Mouse (Mus musculus): ENCODE measurements around the gene Dlg2. TPM values are rescaled to one million over a fixed set of nuclear protein-coding genes. Genes with fewer than 3 reads are reported as not detected.

Dlg2 gene
- polyA plus RNA-seq, 1 experiment from 2014 or later: 4.1 TPM

DNA sequence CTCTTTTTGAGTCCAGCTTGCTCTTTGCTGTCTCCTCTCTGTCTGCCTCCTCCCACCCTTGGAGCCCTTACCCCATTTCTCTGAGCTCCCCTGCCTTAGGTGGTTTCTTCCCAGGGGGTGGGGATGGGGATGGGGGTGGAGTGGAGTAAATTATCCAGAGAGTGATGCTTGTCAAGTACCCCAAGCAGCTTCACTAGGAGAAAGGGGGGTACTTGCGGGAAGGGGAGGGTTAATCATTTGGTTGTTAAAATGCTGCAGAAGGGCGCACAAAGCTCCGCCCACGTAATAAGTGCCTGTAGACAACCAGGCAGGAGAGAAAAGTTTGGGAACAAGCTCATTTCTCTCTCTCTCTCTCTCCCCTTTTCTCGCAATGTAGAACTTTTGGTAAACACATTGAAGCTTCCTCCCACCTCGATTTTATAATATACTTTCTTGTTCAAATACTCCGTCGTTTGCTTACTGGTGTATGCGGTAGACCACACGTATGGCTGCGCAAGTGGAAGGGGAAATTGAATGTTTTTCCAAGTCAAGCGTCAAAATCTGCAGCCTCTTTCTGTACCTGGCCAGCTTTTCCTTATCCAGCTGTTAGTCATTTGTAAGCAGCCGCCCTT, 410.0 kb downstream of the Dlg2 start:
- Histone ChIP-seq H3K9me3 (no peaks in the 10 kb centered on the region), H3K27me3 (replicated peaks) (no peaks in the 10 kb centered on the region), H3K4me1 (no peaks in the 10 kb centered on the region), H3K4me2 (peak overlapping the region; percentile 72), H3K27ac (no peak overlapping the region), H3K4me3 (replicated peaks) (peak overlapping the region; percentile 31), H3K9ac (no peak overlapping the region), H3K36me3 (no peaks in the 10 kb centered on the region)
- WGBS: under 1% methylated on average over 13 of the region's 13 CpGs
- no peak; the same call in 1 of the 2 replicates for ATAC-seq (ENCODE audit: insufficient read depth, low FRiP score, low read depth)

DNA sequence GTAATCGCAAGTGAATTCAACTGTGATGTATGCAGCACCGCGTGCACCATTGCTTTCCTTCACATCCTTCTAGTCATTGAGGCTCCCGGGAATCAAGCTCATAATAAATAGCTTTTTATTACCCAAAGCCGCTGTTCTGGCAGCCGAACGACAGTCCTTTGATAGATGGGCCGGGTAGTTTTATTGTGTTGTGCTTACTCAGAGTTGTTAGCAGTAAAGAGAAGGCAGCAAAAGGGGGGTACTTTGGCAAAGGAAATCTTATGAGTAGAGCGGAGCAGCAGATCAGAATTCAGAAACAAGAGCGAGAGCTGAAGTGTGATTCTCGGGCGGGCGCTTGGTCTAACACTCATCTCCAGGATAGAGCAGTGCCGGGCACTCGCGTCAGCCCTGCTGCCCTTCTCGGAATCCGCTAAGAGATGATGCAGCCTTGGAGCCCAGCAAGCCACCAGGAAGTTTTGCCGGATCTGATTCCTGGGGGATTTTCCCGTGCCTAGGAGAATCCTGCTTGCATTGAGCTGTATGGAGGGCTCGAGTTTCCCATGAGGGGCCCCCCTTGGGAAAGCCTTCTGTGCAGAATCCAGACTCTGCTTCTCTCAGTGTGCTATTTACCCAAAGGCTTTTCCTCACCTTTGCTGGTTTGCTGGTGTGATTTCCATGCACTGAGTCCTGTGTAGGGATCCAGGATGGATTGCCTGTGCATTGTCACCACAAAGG, 410.7 kb downstream of the Dlg2 start:
- no peak overlapping the region for H3K27ac ChIP-seq
- H3K4me1 ChIP-seq: no peaks in the 10 kb centered on the region
- peak overlapping the region; percentile 72 for H3K4me2 ChIP-seq
- H3K36me3 ChIP-seq: no peaks in the 10 kb centered on the region
- under 1% methylated on average over 21 of the region's 21 CpGs for WGBS
- H3K4me3 ChIP-seq (replicated peaks): peak overlapping the region; percentile 31
- no peak overlapping the region for H3K9ac ChIP-seq
- H3K27me3 ChIP-seq (replicated peaks): no peaks in the 10 kb centered on the region
- peak; percentile 7; the same call in 1 of the 2 replicates for ATAC-seq (ENCODE audit: insufficient read depth, low FRiP score, low read depth)
- no peaks in the 10 kb centered on the region for H3K9me3 ChIP-seq

DNA sequence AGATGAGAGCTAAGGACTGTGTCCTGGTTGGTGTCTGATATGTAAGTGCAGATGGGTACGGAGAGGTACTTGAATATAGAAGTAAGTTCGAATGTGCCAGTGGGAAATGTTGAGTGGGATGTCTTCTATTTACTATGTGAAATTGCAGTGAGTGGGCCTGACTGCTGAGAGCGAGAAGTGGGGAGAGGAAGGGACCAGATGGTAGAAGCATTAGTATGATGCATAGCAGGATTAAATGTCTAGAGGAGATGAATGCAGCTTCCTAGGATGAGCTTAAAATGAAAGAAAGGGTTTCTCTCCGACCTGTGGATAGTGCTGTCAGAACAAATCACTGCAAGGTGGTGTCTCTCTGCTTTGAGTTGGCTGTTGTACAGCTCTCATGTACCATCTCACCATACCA, 451.0 kb downstream of the Dlg2 start:
- 70% methylated on average over 4 of the region's 4 CpGs for WGBS
- no peak overlapping the region for H3K27ac ChIP-seq
- H3K4me3 ChIP-seq (replicated peaks): no peak overlapping the region
- H3K36me3 ChIP-seq: no peaks in the 10 kb centered on the region
- H3K27me3 ChIP-seq (replicated peaks): no peaks in the 10 kb centered on the region
- no peak overlapping the region for H3K9ac ChIP-seq
- no peaks in the 10 kb centered on the region for H3K9me3 ChIP-seq
- H3K4me1 ChIP-seq: no peaks in the 10 kb centered on the region
- no peak overlapping the region for H3K4me2 ChIP-seq
- no peak for ATAC-seq (ENCODE audit: insufficient read depth, low FRiP score, low read depth)

DNA sequence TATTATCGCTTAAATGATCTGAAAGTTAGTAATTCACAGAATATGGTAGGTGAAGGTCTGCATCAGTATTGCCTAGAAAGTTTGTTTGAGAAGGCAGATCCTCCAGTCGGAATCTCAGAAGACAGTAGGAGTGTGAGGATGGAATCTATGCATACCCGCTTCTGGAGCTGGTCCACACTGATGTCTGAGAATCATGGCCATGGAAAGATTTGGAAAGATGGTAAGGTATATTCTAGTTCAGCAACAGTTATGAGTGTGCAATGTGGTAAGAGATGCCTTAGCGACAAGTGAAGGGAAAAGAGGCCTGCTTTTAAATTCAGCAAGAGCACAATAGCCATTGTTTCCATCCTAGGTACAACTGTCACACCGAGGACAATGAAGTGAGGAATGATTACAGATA, 464.3 kb downstream of the Dlg2 start:
- no peak for ATAC-seq (ENCODE audit: insufficient read depth, low FRiP score, low read depth)
- Histone ChIP-seq H3K36me3 (no peaks in the 10 kb centered on the region), H3K9ac (no peak overlapping the region), H3K27ac (no peak overlapping the region), H3K4me1 (no peaks in the 10 kb centered on the region), H3K4me2 (no peak overlapping the region), H3K27me3 (replicated peaks) (no peaks in the 10 kb centered on the region), H3K4me3 (replicated peaks) (no peak overlapping the region), H3K9me3 (no peaks in the 10 kb centered on the region)
- WGBS: 80% methylated on average over 5 of the region's 5 CpGs

DNA sequence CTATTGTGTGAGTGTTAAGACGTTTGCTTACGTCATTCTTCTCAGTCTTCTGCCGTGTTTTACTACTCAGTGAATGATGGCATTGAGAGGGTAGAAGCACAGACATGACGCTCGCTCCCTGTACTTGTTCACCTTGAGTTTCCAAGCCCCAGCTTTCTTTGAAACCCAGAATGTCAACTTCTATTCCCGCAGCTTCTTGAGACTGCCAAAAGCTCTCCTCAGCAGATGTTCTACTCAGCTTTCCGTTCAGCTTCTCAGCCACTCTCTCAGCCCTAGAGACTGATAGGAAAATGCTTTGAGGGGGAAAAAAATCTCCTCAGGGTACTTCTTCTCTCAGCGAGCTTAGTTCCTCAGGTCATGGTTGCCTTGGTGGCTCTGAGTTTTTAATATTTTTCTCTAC, 470.6 kb downstream of the Dlg2 start:
- no peak overlapping the region for H3K4me2 ChIP-seq
- H3K9me3 ChIP-seq: no peaks in the 10 kb centered on the region
- ATAC-seq (ENCODE audit: insufficient read depth, low FRiP score, low read depth): no peak
- H3K27me3 ChIP-seq (replicated peaks): no peaks in the 10 kb centered on the region
- H3K36me3 ChIP-seq: no peaks in the 10 kb centered on the region
- 65% methylated on average over 8 of the region's 8 CpGs for WGBS
- no peak overlapping the region for H3K9ac ChIP-seq
- no peak overlapping the region for H3K27ac ChIP-seq
- no peak overlapping the region for H3K4me3 ChIP-seq (replicated peaks)
- H3K4me1 ChIP-seq: no peaks in the 10 kb centered on the region

DNA sequence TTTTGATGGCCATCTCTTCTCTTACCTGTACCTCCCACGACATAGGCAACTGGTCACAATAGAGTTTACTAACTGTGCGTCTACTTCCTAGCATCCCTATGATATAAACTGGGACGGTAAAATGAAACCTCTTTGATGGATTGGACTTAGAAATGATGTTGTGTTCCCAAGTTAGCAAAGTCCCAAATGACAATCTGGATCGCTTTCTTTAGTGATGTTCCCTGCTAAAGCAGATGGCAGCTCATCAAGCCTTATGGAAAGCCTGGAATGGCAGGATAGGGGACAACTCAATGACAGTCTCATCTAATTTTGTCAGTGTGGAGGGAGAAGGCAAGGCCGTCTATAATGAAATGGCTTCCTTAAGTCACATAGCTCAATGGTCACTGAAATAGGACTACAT, 472.7 kb downstream of the Dlg2 start:
- Histone ChIP-seq H3K4me3 (replicated peaks) (no peak overlapping the region), H3K9me3 (no peaks in the 10 kb centered on the region), H3K36me3 (no peaks in the 10 kb centered on the region), H3K4me2 (no peak overlapping the region), H3K27me3 (replicated peaks) (no peaks in the 10 kb centered on the region), H3K4me1 (no peaks in the 10 kb centered on the region), H3K9ac (no peak overlapping the region), H3K27ac (no peak overlapping the region)
- ATAC-seq (ENCODE audit: insufficient read depth, low FRiP score, low read depth): no peak
- WGBS: 91% methylated on average over 5 of the region's 5 CpGs

DNA sequence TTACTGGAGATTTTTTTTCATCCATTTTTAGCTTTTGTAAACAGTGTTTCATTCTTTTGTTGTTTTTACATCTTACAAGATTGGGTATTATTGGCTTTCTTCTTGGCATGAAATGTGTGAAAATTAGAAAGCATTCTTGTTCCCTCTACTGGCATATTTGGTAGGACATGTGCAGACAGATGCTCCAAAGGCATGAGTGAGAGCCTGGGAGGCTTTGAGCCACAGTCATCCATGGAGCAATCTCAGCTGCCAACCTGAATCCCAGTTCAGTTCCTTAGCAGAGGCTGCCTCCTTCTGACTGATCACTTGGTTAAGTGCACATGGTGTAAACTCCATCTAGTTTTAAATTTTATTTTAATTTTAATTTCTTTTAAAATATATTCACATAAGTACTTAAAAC, 500.8 kb downstream of the Dlg2 start:
- H3K27me3 ChIP-seq (replicated peaks): no peaks in the 10 kb centered on the region
- no peak overlapping the region for H3K4me3 ChIP-seq (replicated peaks)
- no peak overlapping the region for H3K4me2 ChIP-seq

DNA sequence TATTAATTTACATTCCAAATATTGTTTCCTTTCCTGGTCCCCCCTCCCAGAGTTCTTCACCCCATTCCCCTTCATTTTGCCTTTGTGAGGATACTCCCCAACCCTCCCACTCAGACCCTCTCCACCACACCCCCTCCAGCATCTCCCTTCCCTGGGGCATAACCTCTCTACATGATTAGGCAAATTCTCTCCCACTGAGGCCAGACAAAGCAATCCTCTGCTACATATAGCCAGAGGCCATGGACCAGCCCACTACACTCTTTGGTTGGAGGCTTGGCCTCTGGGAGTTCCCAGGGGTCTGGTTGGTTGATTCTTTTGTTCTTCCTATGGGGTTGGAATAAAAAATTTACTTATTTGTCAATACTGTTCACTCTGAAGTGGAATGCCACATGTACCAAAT, 505.6 kb downstream of the Dlg2 start:
- no peak for ATAC-seq (ENCODE audit: insufficient read depth, low FRiP score, low read depth)
- H3K36me3 ChIP-seq: no peaks in the 10 kb centered on the region
- no peak overlapping the region for H3K4me2 ChIP-seq
- no peak overlapping the region for H3K9ac ChIP-seq
- no peaks in the 10 kb centered on the region for H3K4me1 ChIP-seq
- no peak overlapping the region for H3K27ac ChIP-seq
- H3K4me3 ChIP-seq (replicated peaks): no peak overlapping the region
- no peaks in the 10 kb centered on the region for H3K9me3 ChIP-seq
- H3K27me3 ChIP-seq (replicated peaks): no peaks in the 10 kb centered on the region

More for the DNA sequence above, 500.8 kb downstream of the Dlg2 start:
- H3K27ac ChIP-seq: no peak overlapping the region
- H3K36me3 ChIP-seq: no peaks in the 10 kb centered on the region
- H3K9me3 ChIP-seq: no peaks in the 10 kb centered on the region
- H3K4me1 ChIP-seq: no peaks in the 10 kb centered on the region
- no peak for ATAC-seq (ENCODE audit: insufficient read depth, low FRiP score, low read depth)
- H3K9ac ChIP-seq: no peak overlapping the region

DNA sequence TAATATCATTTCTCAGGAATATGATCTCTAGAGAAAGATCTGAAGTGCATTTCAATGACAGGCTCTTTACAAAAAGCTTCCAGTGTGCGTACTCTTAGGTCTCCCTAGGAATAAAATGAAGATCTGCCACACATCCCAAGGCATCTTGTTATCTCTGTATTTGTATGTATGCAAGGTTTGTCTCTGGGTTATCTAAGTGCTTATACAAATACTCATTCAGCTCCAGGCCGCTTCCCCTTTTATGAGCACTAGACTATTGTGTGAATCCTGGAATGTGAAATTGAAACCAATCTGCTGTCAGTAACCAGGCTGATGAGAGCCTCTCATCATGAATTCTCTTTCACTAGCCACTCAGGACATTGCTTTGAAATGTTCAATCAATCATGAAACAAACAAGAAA, 534.2 kb downstream of the Dlg2 start:
- no peak overlapping the region for H3K9ac ChIP-seq
- H3K36me3 ChIP-seq: no peaks in the 10 kb centered on the region
- H3K4me2 ChIP-seq: no peak overlapping the region
- no peak overlapping the region for H3K27ac ChIP-seq
- no peak for ATAC-seq (ENCODE audit: insufficient read depth, low FRiP score, low read depth)
- no peaks in the 10 kb centered on the region for H3K9me3 ChIP-seq
- H3K27me3 ChIP-seq (replicated peaks): no peaks in the 10 kb centered on the region
- 64% methylated on average over 2 of the region's 2 CpGs for whole genome bisulfite sequencing
- H3K4me3 ChIP-seq (replicated peaks): no peak overlapping the region
- no peaks in the 10 kb centered on the region for H3K4me1 ChIP-seq

DNA sequence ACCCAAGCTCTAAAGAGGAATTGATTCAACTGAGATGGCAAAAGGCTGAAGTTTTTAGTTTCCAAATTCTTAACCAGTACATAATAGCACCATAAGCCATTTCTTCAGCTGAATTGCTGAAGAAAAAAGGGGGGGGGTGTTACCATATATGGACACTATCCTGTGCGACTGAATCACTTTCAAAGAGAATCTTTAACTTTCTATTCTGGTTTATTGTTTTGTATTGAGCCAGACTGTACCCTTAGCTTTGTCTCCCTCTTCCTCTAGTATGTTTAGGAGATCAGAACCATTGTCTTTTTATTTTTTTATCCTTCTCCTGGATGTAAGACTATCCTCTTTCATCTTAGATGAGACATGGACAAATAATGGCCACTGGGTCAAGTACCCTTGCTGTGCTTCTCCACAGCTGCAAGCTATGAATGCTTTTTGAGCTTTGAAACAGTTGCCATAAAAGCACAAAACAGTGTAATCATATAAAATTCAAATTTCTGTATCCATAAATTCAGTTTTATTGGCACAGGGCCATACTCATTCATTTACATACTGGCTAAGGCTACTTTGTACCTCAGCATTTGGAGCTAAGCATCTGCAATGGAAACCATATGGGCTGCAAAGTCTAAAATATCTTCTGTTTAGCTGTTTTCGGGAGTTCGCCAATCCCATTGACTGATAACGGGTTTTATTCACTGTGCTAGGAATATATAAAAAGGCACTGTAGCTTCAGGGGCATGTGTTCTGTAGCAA, 568.7 kb downstream of the Dlg2 start:
- H3K4me1 ChIP-seq: no peaks in the 10 kb centered on the region
- 68% methylated on average over 4 of the region's 4 CpGs for WGBS
- ATAC-seq (ENCODE audit: insufficient read depth, low FRiP score, low read depth): no peak
- no peaks in the 10 kb centered on the region for H3K36me3 ChIP-seq
- H3K9me3 ChIP-seq: no peaks in the 10 kb centered on the region
- H3K9ac ChIP-seq: no peak overlapping the region
- no peak overlapping the region for H3K4me3 ChIP-seq (replicated peaks)
- no peak overlapping the region for H3K27ac ChIP-seq
- no peaks in the 10 kb centered on the region for H3K27me3 ChIP-seq (replicated peaks)
- H3K4me2 ChIP-seq: no peak overlapping the region

DNA sequence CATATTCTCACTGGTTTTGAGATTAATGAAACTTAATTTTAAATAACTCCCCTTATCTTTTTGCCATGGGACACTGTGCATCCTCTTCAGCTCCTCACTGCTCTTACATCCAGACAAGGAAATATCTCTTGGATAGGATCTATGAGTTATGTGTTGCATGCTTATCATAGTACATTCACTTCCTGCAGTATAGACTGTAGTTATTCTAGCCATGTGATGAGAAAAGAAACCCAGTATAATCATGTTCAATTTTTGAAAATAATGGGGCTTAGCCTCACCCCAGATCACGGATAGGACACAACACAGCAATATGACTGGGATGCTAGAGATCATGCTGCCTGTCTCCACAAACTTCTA, 569.2 kb downstream of the Dlg2 start:
- WGBS: 84% methylated on average over 1 of the region's 1 CpGs
- H3K4me2 ChIP-seq: no peak overlapping the region
- no peaks in the 10 kb centered on the region for H3K27me3 ChIP-seq (replicated peaks)

DNA sequence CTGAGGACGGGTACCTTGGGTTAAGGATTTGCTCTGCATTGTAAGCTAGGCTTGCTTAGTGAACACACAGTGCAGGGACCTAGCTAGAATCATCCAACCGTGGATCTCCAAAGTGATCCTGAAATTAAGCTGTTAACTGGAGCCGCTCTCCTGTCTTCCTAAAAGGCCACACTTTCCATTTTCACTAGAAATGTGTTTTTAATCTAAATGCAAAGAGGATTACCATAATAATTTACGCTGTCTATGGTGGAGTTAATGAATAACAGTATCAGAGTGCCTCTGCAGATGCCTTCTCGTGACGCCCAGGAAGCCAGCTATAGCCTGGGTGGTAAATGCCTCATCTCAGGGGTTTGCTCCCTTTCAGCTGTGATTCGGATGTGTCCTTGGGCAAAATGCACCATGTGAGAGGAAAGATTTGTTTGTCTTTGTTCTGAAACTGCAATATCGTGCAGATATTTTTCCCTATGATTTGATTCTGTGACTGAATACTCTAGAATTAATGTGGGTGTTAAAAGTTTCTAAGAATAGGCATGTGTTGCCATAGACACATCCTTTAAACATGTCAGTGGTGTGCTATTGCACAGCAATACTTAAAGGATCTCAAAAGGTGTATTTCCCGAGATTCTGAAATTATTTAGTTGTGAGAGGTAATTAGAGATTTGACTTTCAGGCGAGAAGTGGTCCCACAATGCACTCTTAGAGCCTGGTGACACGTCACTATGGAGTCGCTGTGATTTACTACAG, 587.0 kb downstream of the Dlg2 start:
- Histone ChIP-seq H3K9ac (no peak overlapping the region), H3K4me1 (no peaks in the 10 kb centered on the region), H3K9me3 (no peaks in the 10 kb centered on the region), H3K4me2 (no peak overlapping the region), H3K27me3 (replicated peaks) (no peaks in the 10 kb centered on the region), H3K27ac (no peak overlapping the region), H3K36me3 (no peaks in the 10 kb centered on the region), H3K4me3 (replicated peaks) (no peak overlapping the region)
- WGBS: 61% methylated on average over 12 of the region's 12 CpGs
- ATAC-seq (ENCODE audit: insufficient read depth, low FRiP score, low read depth): no peak

More for the DNA sequence above, 569.2 kb downstream of the Dlg2 start:
- H3K9ac ChIP-seq: no peak overlapping the region
- no peak overlapping the region for H3K27ac ChIP-seq
- ATAC-seq (ENCODE audit: insufficient read depth, low FRiP score, low read depth): no peak
- no peaks in the 10 kb centered on the region for H3K36me3 ChIP-seq
- no peaks in the 10 kb centered on the region for H3K9me3 ChIP-seq
- H3K4me1 ChIP-seq: no peaks in the 10 kb centered on the region
- no peak overlapping the region for H3K4me3 ChIP-seq (replicated peaks)
